Mouse (Mus musculus) liver, postnatal 0 days (tissue): Measurements from ENCODE around the gene Itgbl1.

Experiments
- CTCF ChIP-seq: sonication (generic); IDR thresholded peaks from 2 replicates; pipeline ENCODE4 v1.5.1; 2016; ENCODE audit warnings: antibody characterized with exemption, low read depth
- EP300 ChIP-seq: IDR thresholded peaks from 2 replicates; pipeline ENCODE4 v1.6.1; 2016; ENCODE audit warnings: antibody characterized with exemption, low read depth, mild to moderate bottlenecking

GRCm38 (mm10) chr14:123837662-123838061 is 177.9 kb downstream of the Itgbl1 start:
- no peak for TF ChIP-seq EP300
- no peak for TF ChIP-seq CTCF
